Mouse (Mus musculus) testis, adult 2 months (tissue): ENCODE data around the gene Sec16a. TPM values are rescaled to one million over a fixed set of nuclear protein-coding genes. Genes with fewer than 3 reads are reported as not detected.
A peak's percentile ranks its signal among the peaks of the same experiment; 100 is the strongest.

Experiments
- H3K27ac ChIP-seq: fragments of 200-500 bp; 2 replicates; pipeline ENCODE4 v1.5.1; 2012; ENCODE audit warnings: low read depth, low read length; ENCODE audit not compliant: control insufficient read depth, insufficient read depth
- H3K27me3 ChIP-seq: fragments of 200-500 bp; 2 replicates; pipeline ENCODE4 v1.6.1; 2012; ENCODE audit warnings: mild to moderate bottlenecking, low read length, moderate library complexity; ENCODE audit not compliant: control insufficient read depth, insufficient read depth
- H3K36me3 ChIP-seq: fragments of 200-500 bp; 2 replicates; pipeline ENCODE4 v1.6.1; 2012; ENCODE audit warnings: mild to moderate bottlenecking, low read length; ENCODE audit not compliant: control insufficient read depth, insufficient read depth
- H3K4me1 ChIP-seq: fragments of 200-500 bp; 2 replicates; pipeline ENCODE4 v1.6.1; 2012; ENCODE audit warnings: low read length; ENCODE audit not compliant: control insufficient read depth, insufficient read depth
- H3K4me3 ChIP-seq: fragments of 200-500 bp; 2 replicates; pipeline ENCODE4 v1.5.1; 2012; ENCODE audit warnings: low read depth, mild to moderate bottlenecking, low read length, moderate library complexity, mixed read lengths; ENCODE audit not compliant: control insufficient read depth
- CTCF ChIP-seq: fragments of 200-500 bp; IDR thresholded peaks from 2 replicates; pipeline ENCODE4 v1.5.1; 2012; ENCODE audit warnings: low read depth, mild to moderate bottlenecking, inconsistent platforms, low read length, moderate library complexity; ENCODE audit not compliant: control insufficient read depth, insufficient read depth, insufficient replicate concordance
- POLR2A ChIP-seq: fragments of 200-500 bp; IDR thresholded peaks from 2 replicates; pipeline ENCODE4 v1.6.1; 2012; ENCODE audit warnings: low read depth, mild to moderate bottlenecking, inconsistent platforms, low read length, moderate library complexity; ENCODE audit not compliant: control insufficient read depth
- polyA plus RNA-seq: library from polyadenylated mRNA; depleted of rRNA; stranded (reverse); fragments of >200 nt; gene quantifications from 2 replicates; pipeline ENCODE4 v1.2.3, GENCODE M21; 2012

Gene Sec16a
- polyA plus RNA-seq, 1 experiment, result 58.1 TPM

- no peaks in the 10 kb centered on the region for H3K36me3 ChIP-seq
- H3K27me3 ChIP-seq, result no peaks in the 10 kb centered on the region
- H3K4me3 ChIP-seq, result no peak overlapping the region
- no peak for TF ChIP-seq CTCF
- no peak for TF ChIP-seq POLR2A
- H3K27ac ChIP-seq, result no peak overlapping the region
- no peaks in the 10 kb centered on the region for H3K4me1 ChIP-seq
Observed at GRCm38 (mm10) chr2:26481724-26482495, 36.9 kb upstream of the Sec16a start.

- no peaks in the 10 kb centered on the region for H3K36me3 ChIP-seq
Observed at GRCm38 (mm10) chr2:26480911-26481310, 35.9 kb upstream of the Sec16a start.

GRCm38 (mm10) chr2:26478685-26479205 is 33.7 kb upstream of the Sec16a start:
- H3K27ac ChIP-seq, result no peak overlapping the region
- H3K4me3 ChIP-seq, result no peak overlapping the region
- no peaks in the 10 kb centered on the region for H3K36me3 ChIP-seq
- H3K27me3 ChIP-seq, result no peaks in the 10 kb centered on the region
- no peak for TF ChIP-seq CTCF
- TF ChIP-seq POLR2A, result no peak
- H3K4me1 ChIP-seq, result no peaks in the 10 kb centered on the region

More at GRCm38 (mm10) chr2:26480911-26481310, 35.9 kb upstream of the Sec16a start:
- Histone ChIP-seq H3K4me1 (no peaks in the 10 kb centered on the region), H3K27me3 (no peaks in the 10 kb centered on the region), H3K27ac (no peak overlapping the region), H3K4me3 (no peak overlapping the region)
- TF ChIP-seq CTCF (no peak), POLR2A (no peak)

GRCm38 (mm10) chr2:26477911-26478310 is 32.9 kb upstream of the Sec16a start:
- no peak for TF ChIP-seq CTCF
- no peak for TF ChIP-seq POLR2A
- Histone ChIP-seq H3K27me3 (no peaks in the 10 kb centered on the region), H3K27ac (no peak overlapping the region), H3K4me3 (no peak overlapping the region), H3K36me3 (no peaks in the 10 kb centered on the region), H3K4me1 (no peaks in the 10 kb centered on the region)

- Histone ChIP-seq H3K4me3 (no peak overlapping the region), H3K4me1 (no peaks in the 10 kb centered on the region), H3K36me3 (no peaks in the 10 kb centered on the region), H3K27me3 (no peaks in the 10 kb centered on the region), H3K27ac (peak overlapping the region; percentile 30; the same call in 1 of the 2 replicates)
- TF ChIP-seq CTCF, result no peak
- no peak for TF ChIP-seq POLR2A
Observed at GRCm38 (mm10) chr2:26475505-26476430, 30.8 kb upstream of the Sec16a start.

GRCm38 (mm10) chr2:26474789-26475504 is 29.9 kb upstream of the Sec16a start:
- Histone ChIP-seq H3K36me3 (no peaks in the 10 kb centered on the region), H3K27ac (peak overlapping the region; percentile 30; the same call in 1 of the 2 replicates), H3K4me3 (no peak overlapping the region), H3K27me3 (no peaks in the 10 kb centered on the region), H3K4me1 (no peaks in the 10 kb centered on the region)
- TF ChIP-seq CTCF (no peak), POLR2A (no peak)
